Mouse (Mus musculus): ENCODE data around the gene Dmrtb1.

Gene Dmrtb1

DNA sequence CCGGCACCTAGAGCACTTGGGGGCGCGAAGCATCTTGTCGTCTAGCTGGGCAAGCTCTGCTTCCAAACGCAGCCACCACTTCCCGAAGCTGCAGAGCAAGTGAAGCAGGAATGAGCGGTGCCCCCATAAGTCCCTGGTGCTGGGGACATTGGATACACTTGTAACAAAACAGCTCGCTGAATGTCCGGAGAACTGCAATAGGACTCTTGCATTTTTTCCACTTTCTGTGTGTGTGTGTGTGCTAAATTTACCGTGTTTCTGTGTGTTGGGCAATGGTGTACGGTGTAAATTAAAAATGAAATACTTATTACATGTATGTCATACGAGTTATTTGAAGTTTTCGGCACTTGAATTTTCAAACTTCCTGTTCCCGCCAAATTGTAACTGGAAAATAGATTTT, at the start of gene Dmrtb1:
TSS of gene Dmrtb1 (minus strand) at position 101 of the 400 bp plus-strand sequence.
- no peak for DNase-seq

DNA sequence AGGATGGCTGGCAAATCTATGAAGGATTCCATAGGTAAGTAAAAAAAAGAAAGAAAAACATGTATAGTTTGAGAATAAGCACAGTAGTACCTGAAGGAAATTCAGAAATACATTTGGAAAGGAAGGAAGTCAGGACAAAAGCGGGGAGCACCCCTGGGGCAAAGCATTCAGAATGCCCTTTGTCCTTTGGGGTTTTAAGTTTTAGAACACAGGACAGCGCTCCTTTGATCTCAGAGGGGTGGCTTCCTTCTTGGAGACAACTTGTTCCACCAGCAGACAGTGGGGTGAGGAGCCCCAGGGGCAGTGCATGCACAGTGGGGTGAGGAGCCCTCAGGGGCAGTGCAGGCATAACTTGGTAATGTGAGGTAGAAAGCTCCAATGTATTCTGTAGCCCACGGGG, 49.6 kb upstream of the Dmrtb1 start:
- DNase-seq, result no peak

DNA sequence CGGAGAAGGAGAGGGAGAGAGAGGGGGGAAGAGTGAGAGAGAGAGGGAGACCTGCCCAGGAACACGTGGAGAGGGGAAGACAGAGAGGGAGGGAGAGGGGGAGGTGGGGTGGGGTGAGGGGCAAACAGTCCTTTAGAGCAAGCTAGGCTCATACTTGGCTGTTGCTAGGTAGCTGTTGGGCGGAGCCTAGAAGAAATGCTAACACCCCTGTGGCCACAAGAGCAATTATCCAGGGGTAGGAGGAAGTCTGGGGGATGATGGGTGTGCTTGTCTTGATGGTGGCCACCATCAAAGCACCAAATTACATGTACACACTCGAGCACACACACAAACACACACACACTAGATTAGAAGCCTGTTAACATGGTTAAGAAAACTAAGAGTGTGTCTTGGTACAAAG, 48.6 kb upstream of the Dmrtb1 start:
- no peak for DNase-seq

DNA sequence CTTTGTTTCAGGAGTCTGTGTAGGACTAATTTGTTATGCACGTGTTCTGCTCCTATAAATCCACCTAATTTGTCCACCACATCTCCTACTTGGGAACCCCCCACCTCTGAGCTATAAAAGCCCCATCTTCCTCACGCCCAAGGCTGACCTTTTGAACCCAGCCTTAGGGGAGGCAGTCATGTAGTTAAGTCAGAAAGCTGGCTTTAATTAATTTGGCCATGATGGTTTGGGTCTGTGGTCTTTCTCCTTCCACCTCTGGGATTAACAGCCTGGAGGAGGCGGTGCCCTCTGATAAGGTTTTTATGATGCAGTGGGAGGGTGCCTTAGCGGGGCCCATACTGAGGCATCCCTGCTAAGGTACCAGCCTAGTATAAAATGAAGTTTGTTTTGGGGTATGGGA, 48.2 kb upstream of the Dmrtb1 start:
- DNase-seq, result no peak

DNA sequence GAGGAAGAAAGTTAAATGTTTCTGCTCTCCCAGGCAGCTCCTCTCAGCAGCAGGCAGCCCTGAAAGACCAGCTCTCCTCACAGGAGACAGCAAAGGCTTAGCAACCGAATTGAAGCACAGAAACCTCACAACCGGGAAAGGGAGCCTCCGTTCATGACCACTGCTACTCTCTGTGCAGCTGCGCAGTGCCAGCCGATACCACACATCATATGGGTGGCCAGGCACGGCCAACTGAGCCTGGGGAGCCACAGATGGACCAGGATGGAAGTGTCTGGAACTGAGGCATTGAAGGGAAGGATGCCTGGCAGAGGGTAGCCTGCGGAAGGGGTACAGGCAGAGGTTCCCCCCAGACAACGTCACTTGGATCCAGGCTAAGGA, 47.0 kb upstream of the Dmrtb1 start:
- no peak for DNase-seq

DNA sequence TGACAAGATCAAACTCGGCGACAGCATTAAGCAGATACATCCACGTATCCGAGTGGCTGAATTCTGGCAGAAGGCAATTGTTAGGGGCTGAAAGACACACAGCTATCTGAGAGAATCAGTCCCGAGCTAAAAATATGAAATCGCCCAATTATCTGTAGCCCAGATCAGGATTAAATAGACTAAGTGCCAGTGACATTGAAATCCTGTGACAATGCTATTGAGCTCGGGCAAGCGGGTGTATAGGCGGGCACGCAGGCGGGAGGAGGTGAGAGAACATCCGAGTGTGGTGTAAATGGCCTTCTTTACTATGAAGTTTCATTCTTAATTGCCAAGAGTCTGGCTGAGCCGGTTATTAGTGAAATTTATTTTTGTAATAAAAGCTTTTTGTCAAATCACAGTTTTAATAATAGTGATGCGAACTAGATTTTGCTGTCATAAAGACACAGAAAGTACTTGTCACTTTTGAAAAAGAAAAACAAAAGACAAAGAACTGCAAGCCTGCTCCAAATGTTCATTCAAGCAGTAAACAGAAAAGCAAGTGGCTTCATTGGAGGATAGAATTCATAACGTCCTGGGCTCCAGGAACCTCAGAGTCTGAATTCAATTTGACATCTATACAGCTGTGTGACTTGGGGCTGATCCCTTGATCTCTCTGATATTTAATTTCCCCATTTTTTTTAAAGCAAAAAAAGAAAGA, 46.5 kb upstream of the Dmrtb1 start:
- DNase-seq, result no peak

DNA sequence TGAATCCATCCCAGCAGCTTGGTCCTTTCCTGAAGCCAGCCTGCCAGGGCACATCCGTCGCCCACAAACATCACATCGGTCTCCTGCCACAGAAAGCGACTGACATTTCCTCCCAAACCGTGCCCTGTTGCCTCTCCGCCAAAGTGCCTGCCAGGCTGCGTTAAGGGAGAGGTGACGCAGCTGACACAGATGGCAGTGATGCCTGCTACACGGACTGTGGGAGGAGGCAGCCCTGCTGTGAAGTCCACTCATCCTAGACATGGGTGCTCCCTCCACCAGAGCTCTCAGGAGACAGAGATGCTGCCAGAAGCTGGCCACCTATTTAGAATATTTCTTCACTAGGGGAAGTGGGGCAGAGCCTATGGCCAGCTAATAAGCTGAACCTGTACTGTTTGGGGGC, 41.4 kb upstream of the Dmrtb1 start:
- DNase-seq, result no peak

DNA sequence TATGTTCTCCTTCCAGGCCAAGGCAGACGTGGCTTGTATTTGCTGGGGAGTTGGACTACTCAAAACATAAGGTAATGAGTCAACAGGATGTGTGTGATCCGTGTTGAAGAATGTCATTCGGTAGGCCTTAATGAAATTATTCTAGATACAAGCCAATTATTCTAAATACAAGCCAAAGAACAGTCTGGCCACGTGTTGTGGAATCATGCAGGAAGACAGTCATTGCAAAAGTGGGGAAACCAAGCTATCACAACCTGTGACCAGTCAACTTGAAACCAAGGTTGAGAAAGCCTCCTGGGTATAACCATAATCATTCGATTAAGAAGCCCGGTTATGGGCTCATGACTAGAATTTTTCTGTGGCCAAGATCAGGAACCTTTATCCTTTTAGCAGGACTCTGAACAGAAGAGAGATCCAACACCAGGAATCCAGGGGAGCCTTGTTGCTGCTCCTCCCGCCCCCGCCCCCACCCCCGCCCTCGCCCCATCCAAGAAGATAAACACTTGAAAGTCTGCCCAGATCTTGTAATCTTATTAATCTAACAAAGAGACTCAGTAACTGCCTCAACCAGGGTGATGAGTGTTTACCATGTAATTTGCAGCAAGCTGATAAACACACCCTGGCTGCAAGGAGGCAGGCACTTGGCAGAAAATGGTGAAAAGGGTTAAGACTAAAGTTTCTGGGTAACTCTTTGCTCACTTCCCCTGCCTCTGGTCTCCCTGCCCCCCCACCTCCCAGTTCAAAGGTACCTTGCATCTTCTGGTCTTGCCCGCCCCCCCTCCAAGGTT, 36.2 kb upstream of the Dmrtb1 start:
- no peak for DNase-seq

DNA sequence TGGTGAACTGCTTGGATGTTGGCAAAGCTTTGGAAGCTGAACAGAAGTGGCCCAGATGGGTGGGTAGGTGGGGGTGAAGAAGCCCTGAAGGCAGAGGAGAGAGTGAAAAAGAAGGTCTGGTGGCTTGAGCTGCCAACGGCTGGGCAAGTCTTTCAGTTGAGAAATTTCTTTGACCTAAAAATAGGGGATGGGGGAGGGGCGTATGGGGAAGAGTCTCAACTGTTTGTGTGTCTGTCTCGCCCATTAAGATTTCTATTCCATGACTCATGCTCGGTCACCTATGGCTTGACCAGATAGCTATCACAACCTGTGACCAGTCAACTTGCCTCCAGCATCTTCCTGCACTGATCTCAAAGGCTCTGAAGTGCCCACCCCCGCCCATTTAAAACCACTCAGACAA, 35.1 kb upstream of the Dmrtb1 start:
- no peak for DNase-seq

DNA sequence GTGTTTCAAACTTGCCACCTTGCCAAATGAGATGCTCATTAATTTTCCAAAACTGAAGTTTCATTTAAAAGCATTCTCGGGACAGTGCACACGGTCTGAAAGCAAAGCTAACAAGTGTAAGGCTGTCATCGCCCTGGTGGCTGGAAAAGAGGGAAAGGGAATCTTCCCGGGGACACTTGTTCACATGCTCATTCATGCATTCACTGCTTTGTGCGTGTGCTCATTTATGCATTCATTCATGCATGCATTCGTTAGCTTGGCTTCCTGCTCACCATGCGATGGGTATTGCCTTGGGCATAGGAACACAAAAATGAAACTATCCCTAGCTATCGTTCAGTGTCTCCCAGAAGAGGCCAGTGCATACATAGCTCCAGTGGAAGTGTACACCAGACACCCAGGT, 34.7 kb upstream of the Dmrtb1 start:
- DNase-seq, result no peak

DNA sequence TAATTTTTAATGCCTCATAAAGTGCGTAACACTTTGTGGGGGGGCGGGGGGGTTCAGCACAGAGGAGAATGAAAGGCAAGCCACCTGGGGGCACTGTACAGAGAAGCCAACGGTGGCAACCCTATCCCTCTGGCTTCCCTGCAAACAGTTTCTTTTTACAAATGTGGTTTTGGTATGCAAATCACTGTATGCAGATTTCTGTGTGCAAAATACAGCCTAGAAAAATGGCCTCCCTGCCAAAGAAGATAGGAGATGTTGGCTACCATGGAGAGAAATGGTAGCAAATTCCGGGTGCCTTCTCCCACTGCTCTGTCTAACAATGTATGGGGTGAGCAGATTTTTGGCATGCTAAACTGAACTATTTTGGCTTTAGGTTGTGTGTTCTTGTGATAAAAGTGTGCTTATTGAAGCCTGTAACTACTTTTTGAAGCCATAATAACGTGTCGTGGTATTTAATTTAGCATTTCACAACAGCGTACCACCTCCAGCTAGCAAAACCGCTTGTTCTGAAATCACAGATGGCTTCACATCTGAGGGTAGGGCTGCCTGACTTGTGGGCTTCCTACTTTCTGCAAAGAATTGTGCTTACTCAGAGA, 33.8 kb upstream of the Dmrtb1 start:
- no peak for DNase-seq

DNA sequence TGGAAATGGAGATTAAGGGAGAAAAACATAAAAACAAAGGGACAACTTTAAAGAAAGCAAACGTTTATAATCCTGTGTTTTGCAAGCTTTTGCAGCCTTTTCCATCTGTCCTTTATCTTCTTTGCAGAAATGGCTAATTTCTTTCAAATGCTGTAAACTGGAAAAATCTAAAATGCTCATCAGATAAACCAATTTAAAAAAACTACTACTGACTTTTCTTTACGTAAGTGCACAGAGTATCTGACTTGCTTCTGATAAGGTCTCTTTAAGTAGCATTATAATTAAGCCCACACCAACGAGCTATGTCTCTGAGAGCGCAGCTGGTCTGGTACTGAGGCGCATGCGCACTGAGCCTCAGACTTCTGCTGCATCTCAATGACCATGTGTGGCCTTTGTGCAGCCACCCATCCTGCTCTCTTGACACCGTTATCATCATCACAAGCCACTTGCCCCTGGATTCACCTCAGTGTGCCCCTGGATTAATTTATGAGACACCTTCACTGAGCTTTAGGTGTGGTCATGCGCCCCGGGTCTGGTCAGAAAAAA, 32.8 kb upstream of the Dmrtb1 start:
- no peak for DNase-seq

DNA sequence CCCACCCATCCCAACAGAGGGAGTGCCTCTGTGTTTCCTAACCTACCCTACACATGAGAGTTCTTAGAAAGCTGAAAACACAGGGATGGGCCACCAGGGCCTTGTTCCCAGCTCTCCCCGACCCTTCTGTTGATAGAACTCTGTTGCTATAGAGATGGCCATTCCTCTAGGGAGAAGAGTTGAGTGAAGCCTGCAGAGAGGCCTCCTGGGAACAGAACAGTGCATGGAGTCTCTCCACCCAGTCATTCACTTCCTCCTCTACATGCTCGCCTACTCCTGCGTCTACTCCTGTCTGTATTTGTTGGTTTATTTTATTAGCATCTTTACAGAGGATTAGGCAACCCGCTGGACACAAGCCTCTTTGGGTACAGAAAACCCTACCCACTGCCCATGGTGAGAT, 22.9 kb upstream of the Dmrtb1 start:
- no peak for DNase-seq

DNA sequence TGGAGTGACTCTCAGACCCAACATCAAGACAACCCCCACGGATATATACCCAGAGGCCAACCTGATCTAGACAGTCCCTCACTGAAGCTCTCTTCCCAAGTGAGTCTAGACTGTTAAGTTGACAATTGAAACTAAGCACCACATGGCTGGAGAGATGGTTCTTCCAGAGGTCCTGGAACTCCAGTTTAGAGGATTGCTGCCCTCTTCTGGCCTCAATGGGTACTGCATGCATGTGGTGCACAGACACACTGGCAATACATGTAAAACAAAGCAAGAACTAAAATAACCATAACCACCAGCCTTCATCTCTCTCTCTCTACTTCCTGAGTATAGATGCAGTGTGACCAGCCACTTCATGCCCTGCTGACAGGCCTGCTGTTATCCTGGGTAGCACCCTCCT, 20.2 kb upstream of the Dmrtb1 start:
- DNase-seq, result no peak

DNA sequence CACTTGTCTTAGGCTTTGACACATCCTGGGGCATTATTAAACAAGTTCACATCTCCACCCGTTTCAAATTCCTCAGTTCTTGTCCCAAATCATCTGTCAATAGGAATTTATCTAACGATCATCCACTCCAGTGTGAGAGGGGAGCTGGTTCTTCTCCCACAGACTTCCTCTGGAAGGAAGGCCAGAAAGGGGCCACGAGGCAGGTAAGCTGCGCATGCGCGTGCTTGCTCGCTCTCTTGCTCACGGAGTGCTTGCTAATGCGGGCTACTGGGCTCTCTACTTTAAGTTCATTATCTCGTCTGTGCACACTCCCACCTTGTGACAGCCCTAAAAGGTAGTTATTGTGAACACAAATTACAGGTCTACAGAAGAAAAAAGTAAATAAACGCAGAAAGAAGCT, 17.6 kb upstream of the Dmrtb1 start:
- no peak for DNase-seq

DNA sequence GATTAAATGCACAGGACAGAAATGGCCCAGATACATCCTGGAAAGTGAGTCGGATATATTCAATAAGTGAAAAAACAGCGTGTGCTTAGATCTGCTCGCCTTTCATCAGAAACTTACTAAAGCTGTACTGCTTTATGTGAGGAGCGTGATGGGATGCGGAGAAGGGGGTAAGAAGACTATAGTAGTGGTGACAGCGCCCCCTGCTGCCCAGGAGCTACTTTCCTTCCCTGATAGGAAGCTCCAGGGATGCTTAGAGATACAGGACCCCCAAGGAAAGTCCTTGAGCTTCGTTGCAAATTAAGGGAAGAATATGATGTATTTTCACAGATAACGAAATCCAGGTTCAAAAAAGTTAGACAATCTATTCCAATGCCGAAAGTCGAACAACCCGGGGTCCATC, 17.1 kb upstream of the Dmrtb1 start:
- DNase-seq, result no peak

DNA sequence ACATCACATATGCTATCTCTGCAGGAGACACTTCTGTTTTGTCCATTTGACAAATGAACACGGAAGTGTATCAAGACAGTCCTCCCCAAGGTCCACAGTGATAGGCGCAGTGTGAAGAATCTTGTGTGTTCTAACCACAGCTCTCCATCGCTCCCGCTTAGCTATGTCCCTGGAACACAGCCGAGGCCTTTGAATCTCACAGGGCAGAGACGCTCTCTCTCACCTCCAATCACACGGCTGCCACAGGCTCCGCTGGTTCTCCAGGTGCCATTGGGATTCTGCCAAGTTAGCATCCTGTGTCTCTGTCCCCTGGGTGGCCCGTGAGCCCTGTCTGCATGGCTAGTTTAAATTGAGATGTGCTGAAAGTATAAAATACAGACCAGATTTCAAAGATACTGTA, 15.2 kb upstream of the Dmrtb1 start:
- no peak for DNase-seq

DNA sequence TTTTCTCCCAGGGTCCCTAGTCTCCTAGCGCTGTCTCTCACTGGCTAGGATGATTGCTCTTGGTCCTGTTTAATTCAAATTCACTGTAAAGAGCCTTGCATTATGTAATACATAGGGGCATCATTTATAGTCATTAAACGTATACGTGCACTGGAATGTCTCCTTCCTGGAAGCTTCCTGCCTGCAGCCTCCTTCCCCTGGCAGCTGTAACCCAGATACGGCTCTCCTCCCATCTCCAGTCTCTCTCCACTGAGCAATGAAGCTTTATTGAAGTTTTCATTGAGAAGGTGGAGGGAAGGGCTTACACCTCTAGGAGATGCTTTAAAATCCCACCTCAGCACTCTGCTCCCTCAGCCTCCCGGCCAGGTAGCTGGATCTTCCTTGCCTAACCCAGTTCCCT, 9.8 kb upstream of the Dmrtb1 start:
- no peak for DNase-seq

DNA sequence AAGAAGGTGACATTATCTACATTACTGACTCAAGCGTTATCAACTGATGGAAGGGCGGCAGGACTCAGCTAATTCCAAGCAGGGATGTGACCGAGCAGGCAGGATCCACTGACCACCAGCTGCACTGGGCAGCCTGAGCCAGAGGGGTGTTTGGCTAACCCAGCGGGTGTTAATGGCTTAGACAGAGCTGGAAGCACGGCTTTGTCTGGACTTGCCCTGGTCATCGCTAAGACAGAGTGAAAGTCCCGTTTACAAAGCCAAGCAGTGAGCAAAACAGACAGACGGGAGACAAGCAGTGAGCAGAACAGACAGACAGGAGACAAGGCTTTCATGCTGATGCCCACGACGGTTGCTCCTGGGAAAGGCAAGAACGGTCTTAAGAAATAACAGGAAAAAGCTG, 4.2 kb upstream of the Dmrtb1 start:
- no peak for DNase-seq

DNA sequence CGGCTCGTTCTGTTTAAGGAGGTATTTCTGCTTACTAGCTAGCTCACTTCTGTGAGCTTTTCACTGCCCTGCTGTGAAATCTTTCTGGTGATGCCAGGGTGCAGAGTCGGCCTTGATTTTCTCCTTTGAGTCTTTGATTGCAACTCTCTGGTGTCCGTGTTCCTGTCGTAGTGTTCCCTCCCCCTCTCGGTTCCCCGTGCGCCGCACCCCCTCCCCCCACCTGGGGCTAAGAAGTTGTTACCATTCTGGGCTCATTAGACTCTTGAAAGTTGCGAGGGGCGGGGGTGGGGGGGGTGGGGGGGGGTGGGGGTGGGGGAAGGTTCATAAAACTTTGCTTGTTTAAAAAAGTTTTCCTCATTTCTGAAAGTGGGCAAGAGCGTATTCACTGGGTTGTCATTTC, 3.1 kb upstream of the Dmrtb1 start:
- peak; percentile 65 for DNase-seq

DNA sequence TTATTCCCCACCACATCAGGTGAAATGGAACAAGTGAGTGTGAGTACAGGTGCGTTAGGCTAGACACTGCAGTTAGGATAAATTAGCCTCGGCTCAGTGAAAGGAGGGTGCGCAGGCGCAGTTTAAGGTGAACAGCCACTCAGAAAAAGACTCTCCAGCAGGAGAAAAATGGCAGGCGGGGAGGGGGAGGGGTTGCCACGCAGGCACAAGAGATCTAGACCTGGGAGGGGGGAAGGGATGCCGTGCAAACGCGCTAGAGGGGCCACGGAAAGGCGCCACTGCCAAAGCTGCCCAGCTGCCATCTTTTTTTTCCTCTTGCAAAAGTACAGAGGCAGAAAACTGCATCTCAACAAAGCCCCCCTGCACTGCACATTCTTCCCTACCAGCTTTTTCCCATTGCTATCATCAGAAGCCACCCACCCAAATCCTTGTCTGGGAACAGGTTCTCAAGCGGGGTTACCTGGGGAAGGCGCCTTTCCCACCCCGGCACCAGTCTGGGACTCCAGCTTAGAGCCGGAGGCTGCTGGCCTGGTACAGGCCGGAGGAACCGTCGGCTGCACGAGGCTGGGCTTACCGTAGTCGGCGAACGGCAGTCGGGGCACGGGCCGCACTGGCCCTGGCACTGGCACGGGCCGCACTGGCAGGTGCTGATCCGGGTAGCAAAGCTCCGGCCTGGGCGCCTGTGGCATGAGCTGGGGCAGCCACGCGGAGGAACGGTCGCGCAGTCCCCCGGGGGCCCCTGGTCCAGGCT, 849 bp downstream of the Dmrtb1 start:
- DNase-seq, result no peak

DNA sequence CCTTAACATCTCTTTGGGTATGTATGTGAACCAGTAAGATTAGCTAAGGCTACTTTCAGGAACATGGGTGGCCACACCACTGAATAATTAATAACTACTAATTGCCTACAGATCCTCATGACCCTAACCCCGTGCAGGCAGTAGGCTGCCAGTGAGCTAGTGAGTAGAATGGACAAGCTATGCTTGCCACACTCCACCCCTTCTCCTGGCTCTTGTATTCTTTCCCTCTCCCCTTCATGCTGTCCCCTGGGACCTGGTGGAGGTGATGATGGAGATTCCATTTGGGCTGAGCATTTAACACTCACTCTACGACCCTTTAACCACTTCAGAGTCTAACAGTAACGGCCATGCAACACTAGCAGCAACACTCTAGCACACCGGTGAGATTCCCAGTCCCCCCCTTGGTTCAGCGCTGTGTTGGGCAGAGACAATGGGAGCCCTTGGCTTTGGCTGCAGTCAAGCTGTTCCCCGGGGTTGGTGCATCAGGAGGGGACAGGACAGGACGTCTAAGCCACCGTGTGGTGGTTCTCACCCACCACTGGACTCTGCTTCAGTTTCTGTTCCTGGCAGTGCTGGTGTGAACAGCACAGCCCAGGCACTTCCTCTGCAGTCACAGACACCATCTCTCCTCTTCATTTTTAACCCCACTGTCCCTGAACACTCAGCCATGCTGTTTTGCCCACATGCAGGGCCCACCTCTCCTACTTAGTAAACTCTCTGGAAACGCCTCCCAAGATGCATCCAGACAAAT, 2.8 kb downstream of the Dmrtb1 start:
- DNase-seq, result no peak

All from heart, adult 11 months (tissue).